Mouse (Mus musculus) kidney, adult 2 months (tissue): ENCODE data around the gene Plxdc1.

Source experiments
- CTCF ChIP-seq: fragments of 200-500 bp; conservative IDR thresholded peaks from 2 replicates; pipeline ENCODE4 v1.5.1; 2011; ENCODE audit warnings: low read depth, mild to moderate bottlenecking, control low read depth, low read length, moderate library complexity, mixed read lengths; ENCODE audit not compliant: insufficient read depth, insufficient read length
- POLR2A ChIP-seq: fragments of 200-500 bp; IDR thresholded peaks from one replicate; pipeline ENCODE4 v1.6.1; 2011; ENCODE audit warnings: low read depth, low read length, control low read depth

GRCm38 (mm10) chr11:97982721-97983120 is 3.5 kb downstream of the Plxdc1 start:
- TF ChIP-seq POLR2A (no peak), CTCF (no peak)
